Mouse (Mus musculus) heart, postnatal 0 days (tissue): ENCODE data around the gene Gmds. TPM values are rescaled to one million over a fixed set of nuclear protein-coding genes. Genes with fewer than 3 reads are reported as not detected.

Experiments used
- ATAC-seq: fragments of 200-750 bp; cut with Nextera tagmentation; 2 replicates; pipeline ENCODE4 v1.8.0; 2017; ENCODE audit warnings: low read depth, moderate number of reproducible peaks, moderate library complexity; ENCODE audit not compliant: insufficient read depth
- DNase-seq: peaks from one replicate; pipeline ENCODE4 v3.0.0-alpha.2; 2016; ENCODE audit warnings: low spot score
- H3K27ac ChIP-seq: fragments of 300-500 bp; sonication (generic); 2 replicates; pipeline ENCODE4 v1.5.1; 2014; ENCODE audit warnings: low read depth, mild to moderate bottlenecking
- H3K27me3 ChIP-seq: fragments of 300-500 bp; sonication (generic); 2 replicates; pipeline ENCODE4 v1.6.1; 2014; ENCODE audit warnings: low read length, mixed read lengths; ENCODE audit not compliant: control insufficient read depth, insufficient read depth
- H3K36me3 ChIP-seq: fragments of 300-500 bp; sonication (generic); replicated peaks from 2 replicates; pipeline ENCODE4 v1.6.1; 2014; ENCODE audit warnings: low read length, mixed read lengths; ENCODE audit not compliant: control insufficient read depth, insufficient read depth
- H3K4me1 ChIP-seq: fragments of 300-500 bp; sonication (generic); 2 replicates; pipeline ENCODE4 v1.6.1; 2014; ENCODE audit warnings: antibody characterized with exemption; ENCODE audit not compliant: control insufficient read depth, insufficient read depth
- H3K4me2 ChIP-seq: fragments of 300-500 bp; sonication (generic); 2 replicates; pipeline ENCODE4 v1.6.1; 2014; ENCODE audit warnings: low read depth, mild to moderate bottlenecking, low read length, moderate library complexity
- H3K4me3 ChIP-seq: fragments of 300-500 bp; sonication (generic); 2 replicates; pipeline ENCODE4 v1.5.1; 2014; ENCODE audit warnings: low read depth, low read length
- H3K9ac ChIP-seq: fragments of 300-500 bp; sonication (generic); replicated peaks from 2 replicates; pipeline ENCODE4 v1.6.1; 2014; ENCODE audit warnings: low read depth, low read length, mixed read lengths
- H3K9me3 ChIP-seq: fragments of 300-500 bp; sonication (generic); replicated peaks from 2 replicates; pipeline ENCODE4 v1.6.1; 2016; ENCODE audit warnings: low read length; ENCODE audit not compliant: control insufficient read depth
- CTCF ChIP-seq: IDR thresholded peaks from 2 replicates; pipeline ENCODE4 v1.5.1; 2016; ENCODE audit warnings: antibody characterized with exemption, control low read depth, low read depth
- EP300 ChIP-seq: IDR thresholded peaks from 2 replicates; pipeline ENCODE4 v1.6.1; 2016; ENCODE audit warnings: antibody characterized with exemption, low read depth
- WGBS: fragments of 180-500 bp; shearing (Covaris S2); extraction: QIAGEN DNeasy Blood & Tissue Kit; methylation state at CpG from one replicate; pipeline ENCODE4 v1.1.7; 2014; 5-methylcytosine and 5-hydroxymethylcytosine counted together
- polyA plus RNA-seq: library from polyadenylated mRNA; unstranded; fragments of >200 nt; fragmentation: Nextera tagmentation; extraction: Ambion mirVana; gene quantifications from 2 replicates; pipeline ENCODE4 v1.2.1, GENCODE M21; 2015
- total RNA-seq: library from RNA; depleted of rRNA; stranded (reverse); fragments of >200 nt; gene quantifications from 2 replicates; pipeline ENCODE4 v1.2.3, GENCODE M21; 2014; ENCODE audit warnings: low replicate concordance

Gmds gene
- total and polyA plus RNA-seq, 2 experiments from 2014 or later = 1.3 to 13.0 TPM

GRCm38 (mm10) chr13:31911362-31911761 is 427.2 kb downstream of the Gmds start:
- Histone ChIP-seq H3K4me2 (no peak overlapping the region), H3K9ac (no peak overlapping the region), H3K27ac (no peak overlapping the region), H3K27me3 (no peaks in the 10 kb centered on the region), H3K36me3 (no peaks in the 10 kb centered on the region), H3K9me3 (no peaks in the 10 kb centered on the region), H3K4me3 (no peak overlapping the region), H3K4me1 (no peaks in the 10 kb centered on the region; the same call in 1 of the 2 replicates)
- no peak for TF ChIP-seq CTCF
- ATAC-seq = no peak
- WGBS = 52% methylated on average over 2 of the region's 2 CpGs
- no peak for DNase-seq

DNA sequence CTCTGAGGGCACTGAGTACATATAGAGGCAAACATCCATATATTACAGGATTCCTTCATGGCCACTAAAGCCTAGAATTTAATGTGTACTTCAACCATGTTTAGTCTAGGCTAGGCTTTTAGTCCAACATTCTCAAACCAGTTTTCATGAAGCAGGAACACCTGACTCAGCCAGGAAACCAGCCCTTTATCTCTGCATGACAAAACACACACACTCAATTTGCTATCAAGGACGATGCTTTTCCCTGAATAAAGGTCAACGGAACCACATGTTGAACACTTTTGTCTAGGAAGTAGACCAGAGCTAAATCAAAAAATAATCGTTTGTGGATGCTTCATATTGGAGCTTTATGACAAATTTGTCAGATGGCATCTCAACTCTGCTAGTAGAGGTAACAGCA is 429.5 kb downstream of the Gmds start:
- 52% methylated on average over 3 of the region's 3 CpGs for WGBS
- DNase-seq (no peak), ATAC-seq (no peak)
- Histone ChIP-seq H3K9ac (no peak overlapping the region), H3K9me3 (no peaks in the 10 kb centered on the region), H3K4me1 (peaks cover 4% of the 10 kb centered on the region; the same call in 1 of the 2 replicates), H3K4me2 (no peak overlapping the region), H3K4me3 (no peak overlapping the region), H3K27me3 (no peaks in the 10 kb centered on the region), H3K36me3 (no peaks in the 10 kb centered on the region), H3K27ac (no peak overlapping the region)
- TF ChIP-seq EP300 (no peak), CTCF (no peak)

- no peak for DNase-seq
- TF ChIP-seq EP300 = no peak
- H3K9ac ChIP-seq = no peak overlapping the region
Observed at GRCm38 (mm10) chr13:31906514-31906913, 432.0 kb downstream of the Gmds start.

GRCm38 (mm10) chr13:31900191-31900590 is 438.3 kb downstream of the Gmds start:
- WGBS = 77% methylated on average over 3 of the region's 3 CpGs
- TF ChIP-seq EP300 (no peak), CTCF (no peak)
- ATAC-seq = no peak

More at GRCm38 (mm10) chr13:31906514-31906913, 432.0 kb downstream of the Gmds start:
- H3K36me3 ChIP-seq = no peaks in the 10 kb centered on the region
- H3K27ac ChIP-seq = no peak overlapping the region
- no peaks in the 10 kb centered on the region for H3K9me3 ChIP-seq
- ATAC-seq = no peak
- WGBS = 91% methylated on average over 1 of the region's 1 CpGs
- no peaks in the 10 kb centered on the region for H3K27me3 ChIP-seq
- H3K4me2 ChIP-seq = no peak overlapping the region
- peaks cover 5% of the 10 kb centered on the region; the same call in 1 of the 2 replicates for H3K4me1 ChIP-seq
- no peak overlapping the region for H3K4me3 ChIP-seq

DNA sequence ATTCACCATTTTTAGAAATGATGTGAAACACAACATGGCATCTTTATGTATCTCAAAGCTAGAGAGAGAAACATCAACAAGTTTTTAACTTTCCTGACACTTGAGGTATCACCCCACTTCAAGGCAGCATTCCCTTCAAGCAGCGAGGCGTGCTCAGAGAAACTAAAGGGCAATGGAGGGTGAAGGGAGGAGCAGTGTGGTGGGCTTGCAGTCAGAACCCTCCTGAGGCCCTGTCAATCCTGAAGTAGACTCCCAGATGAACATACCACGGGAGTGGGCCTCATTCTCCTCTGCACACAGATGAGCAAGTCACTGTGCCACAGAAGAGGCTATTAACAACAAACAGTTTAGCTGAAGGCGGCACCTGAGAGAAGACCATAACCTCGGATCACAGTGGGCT is 439.1 kb downstream of the Gmds start:
- Histone ChIP-seq H3K27me3 (no peaks in the 10 kb centered on the region), H3K9ac (no peak overlapping the region), H3K27ac (no peak overlapping the region), H3K4me2 (no peak overlapping the region), H3K9me3 (no peaks in the 10 kb centered on the region), H3K4me1 (peaks cover 5% of the 10 kb centered on the region; the same call in 1 of the 2 replicates), H3K4me3 (no peak overlapping the region), H3K36me3 (no peaks in the 10 kb centered on the region)
- TF ChIP-seq CTCF (no peak), EP300 (no peak)
- WGBS = 84% methylated on average over 5 of the region's 5 CpGs
- DNase-seq (no peak), ATAC-seq (no peak)

More at GRCm38 (mm10) chr13:31900191-31900590, 438.3 kb downstream of the Gmds start:
- Histone ChIP-seq H3K4me2 (no peak overlapping the region), H3K4me3 (no peak overlapping the region), H3K27me3 (no peaks in the 10 kb centered on the region), H3K4me1 (peaks cover 5% of the 10 kb centered on the region; the same call in 1 of the 2 replicates), H3K27ac (no peak overlapping the region), H3K9me3 (no peaks in the 10 kb centered on the region), H3K36me3 (no peaks in the 10 kb centered on the region), H3K9ac (no peak overlapping the region)
- no peak for DNase-seq

- Histone ChIP-seq H3K4me2 (no peak overlapping the region), H3K9ac (no peak overlapping the region), H3K4me1 (no peaks in the 10 kb centered on the region), H3K27ac (no peak overlapping the region), H3K36me3 (no peaks in the 10 kb centered on the region), H3K27me3 (no peaks in the 10 kb centered on the region), H3K9me3 (no peaks in the 10 kb centered on the region), H3K4me3 (no peak overlapping the region)
- no peak for DNase-seq
- 75% methylated on average over 4 of the region's 4 CpGs for WGBS
- no peak for ATAC-seq
- TF ChIP-seq CTCF = no peak
- TF ChIP-seq EP300 = no peak
Observed at GRCm38 (mm10) chr13:31897493-31897892, 441.0 kb downstream of the Gmds start.
